ENCODE assay signal across 15 mouse cellular contexts in genomic region chr7:132243225-132243624, GRCm38 (mm10).
DNase-seq lines count a peak whose midpoint lies in the region; ATAC-seq and TF ChIP-seq lines count a peak whose summit lies in the region.
"Had no signal": no experiment of that assay in that cellular context is flagged by ENCODE, and none has a peak within 500 bp of the region (broad histone marks: within the 10 kb centered on the region; RNA-seq: fewer than 3 reads in every experiment).

No protein-coding gene starts in this region.

- H3K27me3 ChIP-seq in heart, adult 2 months (ENCODE audit: control insufficient read depth, insufficient read depth, low read length), result no peaks in the 10 kb centered on the region
- H3K27me3 ChIP-seq in liver, embryonic 15.5 days, result no peaks in the 10 kb centered on the region
- H3K27me3 ChIP-seq in intestine, postnatal 0 days (replicated peaks; ENCODE audit: control insufficient read depth, insufficient read depth, low read length), result no peaks in the 10 kb centered on the region
- H3K27me3 ChIP-seq in megakaryocyte, embryonic 14.5 days (replicated peaks), result peaks cover 16% of the 10 kb centered on the region
- H3K27me3 ChIP-seq: forebrain, embryonic 13.5 days; limb, embryonic 13.5 days; midbrain, embryonic 12.5 days had no signal

- peaks cover 3% of the 10 kb centered on the region; the same call in 1 of the 2 replicates for H3K36me3 ChIP-seq in heart, adult 2 months (ENCODE audit: control insufficient read depth, insufficient read depth, low read length)
- H3K36me3 ChIP-seq in liver, embryonic 15.5 days (replicated peaks), result peaks cover 22% of the 10 kb centered on the region
- peaks cover 7% of the 10 kb centered on the region; the same call in 1 of the 2 replicates for H3K36me3 ChIP-seq in intestine, postnatal 0 days (ENCODE audit: control insufficient read depth, insufficient read depth)
- no peaks in the 10 kb centered on the region for H3K36me3 ChIP-seq in megakaryocyte, embryonic 14.5 days (replicated peaks; ENCODE audit: low read length)

- H3K4me3 ChIP-seq in heart, adult 2 months, result no peak overlapping the region
- H3K4me3 ChIP-seq in liver, embryonic 15.5 days (replicated peaks), result no peak overlapping the region
- H3K4me3 ChIP-seq in intestine, postnatal 0 days (ENCODE audit: low read depth, low read length), result no peak overlapping the region
- peak overlapping the region; percentile 71 for H3K4me3 ChIP-seq in megakaryocyte, embryonic 14.5 days (replicated peaks)
- no peak overlapping the region for H3K4me3 ChIP-seq in left cerebral cortex, adult 2 months
- H3K4me3 ChIP-seq: forebrain, embryonic 13.5 days; limb, embryonic 13.5 days; midbrain, embryonic 12.5 days had no signal

- no peaks in the 10 kb centered on the region for H3K79me2 ChIP-seq in heart, adult 2 months (replicated peaks; ENCODE audit: control insufficient read depth, insufficient read depth, low read length)

- no peak for DNase-seq in heart, adult 2 months
- no peak for DNase-seq in heart, postnatal 4 days
- no peak for DNase-seq in liver
- DNase-seq in ovary, postnatal 36 days (ENCODE audit: low spot score), result no peak
- DNase-seq in left cerebral cortex, adult 2 months (ENCODE audit: extremely low spot score in 1 of 2, low spot score in 2 of 2), result no peak
- DNase-seq: cerebellum, adult 18-20 months; thymus, adult 18-20 months had no signal

- no peak for TF ChIP-seq EP300 in heart, adult 2 months (IDR thresholded peaks at IDR 0.05; ENCODE audit: insufficient read depth, low read depth, low read length)

- TF ChIP-seq CTCF in heart, adult 2 months (IDR thresholded peaks at IDR 0.05), result no peak
- no peak for TF ChIP-seq CTCF in intestine, postnatal 0 days (IDR thresholded peaks at IDR 0.05; ENCODE audit: low read depth)
- no peak for TF ChIP-seq CTCF in left cerebral cortex, adult 2 months (IDR thresholded peaks at IDR 0.05)

- no peaks in the 10 kb centered on the region for H3K9me3 ChIP-seq in liver, embryonic 15.5 days (replicated peaks)
- H3K9me3 ChIP-seq in intestine, postnatal 0 days (ENCODE audit: control insufficient read depth), result no peaks in the 10 kb centered on the region
- H3K9me3 ChIP-seq in megakaryocyte, embryonic 14.5 days, result no peaks in the 10 kb centered on the region
- H3K9me3 ChIP-seq: forebrain, embryonic 13.5 days; limb, embryonic 13.5 days; midbrain, embryonic 12.5 days had no signal

- intact Hi-C loops in heart, adult 2 months (cut with DNase I), result no loop called here
- intact Hi-C loops in left cerebral cortex, adult 2 months (cut with DNase I), result no loop called here

- 26% methylated on average over 5 of the region's 5 CpGs for WGBS in heart, adult 2 months
- 50% methylated on average over 5 of the region's 5 CpGs for WGBS in liver, embryonic 15.5 days (ENCODE audit: insufficient replicate concordance)
- WGBS in intestine, postnatal 0 days, result 69% methylated on average over 5 of the region's 5 CpGs

- no peak overlapping the region for H3K9ac ChIP-seq in heart, adult 2 months (ENCODE audit: low read depth, low read length)
- no peak overlapping the region for H3K9ac ChIP-seq in liver, embryonic 15.5 days
- no peak overlapping the region for H3K9ac ChIP-seq in intestine, postnatal 0 days (ENCODE audit: low read depth, low read length)
- H3K9ac ChIP-seq: forebrain, embryonic 13.5 days; limb, embryonic 13.5 days; midbrain, embryonic 12.5 days had no signal

- ATAC-seq in liver, embryonic 15.5 days (ENCODE audit: insufficient read depth), result 0 out of 2 replicates have a peak, but pooled peaks have one; percentile 6
- ATAC-seq in intestine, postnatal 0 days, result no peak

- no peak overlapping the region for H3K4me2 ChIP-seq in liver, embryonic 15.5 days
- no peak overlapping the region for H3K4me2 ChIP-seq in intestine, postnatal 0 days (replicated peaks; ENCODE audit: low read depth)
- H3K4me2 ChIP-seq: forebrain, embryonic 13.5 days; limb, embryonic 13.5 days; midbrain, embryonic 12.5 days had no signal

- H3K27ac ChIP-seq in heart, adult 2 months, result peak overlapping the region; percentile 61
- 0 out of 2 replicates have a peak overlapping the region, but pooled peaks have one; percentile 7 for H3K27ac ChIP-seq in liver, embryonic 15.5 days (replicated peaks)
- H3K27ac ChIP-seq in intestine, postnatal 0 days (ENCODE audit: low read depth, low read length), result 0 out of 2 replicates have a peak overlapping the region, but pooled peaks have one; percentile 24
- no peak overlapping the region for H3K27ac ChIP-seq in left cerebral cortex, adult 2 months
- H3K27ac ChIP-seq: forebrain, embryonic 13.5 days; hindbrain, postnatal 0 days; kidney, postnatal 0 days; limb, embryonic 13.5 days; midbrain, embryonic 12.5 days had no signal

- H3K4me1 ChIP-seq in heart, adult 2 months (ENCODE audit: control insufficient read depth, insufficient read depth, low read length), result peaks cover 12% of the 10 kb centered on the region
- 0 out of 2 replicates have a peak, but pooled peaks cover 11% of the 10 kb centered on the region for H3K4me1 ChIP-seq in liver, embryonic 15.5 days (replicated peaks)
- no peaks in the 10 kb centered on the region for H3K4me1 ChIP-seq in intestine, postnatal 0 days (replicated peaks; ENCODE audit: control insufficient read depth, insufficient read depth, low read length)
- H3K4me1 ChIP-seq in megakaryocyte, embryonic 14.5 days, result peaks cover 6% of the 10 kb centered on the region

- TF ChIP-seq POLR2A in heart, adult 2 months (IDR thresholded peaks at IDR 0.05; ENCODE audit: insufficient read depth, low read depth, low read length), result no peak
